Mouse (Mus musculus) central nervous system, embryonic 18 days (tissue): ENCODE measurements around the gene Acaa1b. TPM values are rescaled to one million over a fixed set of nuclear protein-coding genes. Genes with fewer than 3 reads are reported as not detected.

ENCODE experiments used
- polyA plus RNA-seq: library from polyadenylated mRNA; depleted of rRNA; stranded (reverse); fragments of >200 nt; gene quantifications from 2 replicates; pipeline ENCODE4 v1.2.3, GENCODE M21; 2012; rRNA removed

The Acaa1b gene
- 2.4 and 3.0 TPM in 2 replicates for polyA plus RNA-seq

DNA sequence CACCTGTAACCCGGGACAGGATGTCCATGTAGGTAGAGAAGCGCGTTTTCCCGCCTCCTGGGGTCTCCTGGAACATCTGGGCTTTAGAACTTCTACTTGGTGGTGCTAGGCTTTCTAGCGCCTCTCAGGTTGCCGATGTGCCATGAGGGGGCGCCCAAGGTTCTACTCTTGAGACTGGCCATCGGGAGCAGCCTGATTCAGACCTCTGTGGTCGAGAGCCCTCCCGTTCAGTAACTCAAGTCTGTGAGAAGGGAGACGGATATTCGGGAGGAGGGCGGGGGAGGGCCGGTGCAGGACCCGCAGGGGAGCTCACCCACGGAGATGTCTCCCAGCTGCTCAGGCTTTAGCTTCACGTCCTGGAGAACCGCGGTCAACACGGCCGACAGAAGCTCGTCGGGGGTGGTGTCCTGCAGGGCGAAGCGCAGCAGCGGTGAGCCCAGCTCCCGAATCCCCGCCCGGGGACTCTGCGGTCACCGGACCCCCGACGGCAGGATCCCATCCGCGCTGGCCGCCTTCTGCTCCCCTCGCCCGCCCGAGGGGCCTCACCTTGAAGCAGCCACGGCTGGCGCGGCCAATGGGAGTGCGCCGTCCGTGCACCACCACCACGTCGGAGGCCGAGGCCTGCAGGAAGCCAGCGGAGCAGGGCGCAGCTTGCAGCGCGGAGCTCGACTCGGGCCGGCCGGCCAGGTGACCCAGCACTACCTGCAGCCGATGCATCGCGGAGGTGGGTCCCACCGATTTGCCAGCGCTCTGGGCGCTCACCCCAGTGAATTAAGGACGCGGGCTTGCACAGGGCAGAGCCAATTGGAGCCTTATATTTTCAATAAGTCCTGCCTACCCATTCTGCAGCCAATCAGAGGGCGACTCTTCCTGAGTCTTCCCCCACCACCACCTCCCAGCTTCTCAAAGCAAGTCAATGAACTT is at the start of gene Acaa1b:
Gene Acaa1b, minus strand, starts transcription at position 816 of the 924 bp plus-strand sequence.

DNA sequence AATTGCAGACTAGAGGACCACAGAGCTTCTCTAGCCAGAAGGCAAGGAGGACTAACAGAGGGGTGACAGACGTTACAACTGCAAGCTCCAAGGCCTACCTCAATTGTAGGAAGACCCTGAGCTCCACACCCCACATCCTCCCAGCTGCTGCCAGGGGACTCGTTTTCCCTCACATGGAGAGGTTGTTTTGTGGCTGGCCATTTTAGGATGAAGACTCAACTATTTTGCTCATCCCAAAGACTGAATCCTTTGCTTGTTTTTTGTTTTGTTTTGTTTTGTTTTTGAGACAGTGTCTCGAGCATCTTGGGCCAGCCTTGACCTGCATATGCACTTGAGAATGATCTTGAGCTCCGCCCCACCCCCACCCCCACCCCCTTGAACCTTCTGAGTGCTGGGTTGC is 2.0 kb upstream of the Acaa1b start, which contains the start of gene Gm47289:
Gene Gm47289, plus strand, starts transcription at position 301 of the 400 bp plus-strand sequence.

GRCm38 (mm10) chr9:119101992-119102782 is 54.7 kb downstream of the Acaa1b start, which contains the start of gene Dlec1:
Dlec1 (plus strand) TSS chr9:119102478.

Other genes starting within 250 kb of the Acaa1b start
- gene Ctdspl, start 230.6 kb downstream of the Acaa1b start, polyA plus RNA-seq, result 14.2 and 14.7 TPM in 2 replicates
- 3.3 and 4.2 TPM in 2 replicates for gene Vill, start 104.3 kb downstream of the Acaa1b start, polyA plus RNA-seq
- 19.6 and 21.8 TPM in 2 replicates for gene Plcd1, start 63.6 kb downstream of the Acaa1b start, polyA plus RNA-seq
- gene Dlec1, start 54.6 kb downstream of the Acaa1b start, polyA plus RNA-seq, result 1.7 and 1.8 TPM in 2 replicates
- gene Gm47289, start 2.1 kb upstream of the Acaa1b start, polyA plus RNA-seq, result not detected in 2 replicates
- gene Slc22a13, start 52.0 kb upstream of the Acaa1b start, polyA plus RNA-seq, result 0.06 and 0.08 TPM in 2 replicates
- gene Oxsr1, start 165.3 kb upstream of the Acaa1b start, polyA plus RNA-seq, result 64.4 and 64.6 TPM in 2 replicates
- gene Acaa1a, start 182.6 kb upstream of the Acaa1b start, polyA plus RNA-seq, result 147 and 151 TPM in 2 replicates
- 3.7 and 3.9 TPM in 2 replicates for gene Myd88, start 184.3 kb upstream of the Acaa1b start, polyA plus RNA-seq
- gene Xylb, start 200.3 kb upstream of the Acaa1b start, polyA plus RNA-seq, result 4.5 and 5.0 TPM in 2 replicates
- 0.16 and 0.19 TPM in 2 replicates for gene Slc22a14, start 208.5 kb upstream of the Acaa1b start, polyA plus RNA-seq
- 11.2 and 14.4 TPM in 2 replicates for gene Acvr2b, start 245.0 kb upstream of the Acaa1b start, polyA plus RNA-seq